Mouse (Mus musculus) thymus, adult 2 months (tissue): ENCODE data around the gene Pigm.

Experiments
- CTCF ChIP-seq: fragments of 200-500 bp; IDR thresholded peaks from 2 replicates; pipeline ENCODE4 v1.5.1; 2012; ENCODE audit warnings: mild to moderate bottlenecking, control low read depth, low read length, moderate library complexity, borderline replicate concordance; ENCODE audit not compliant: control insufficient read depth, poor library complexity, insufficient read depth; ENCODE audit errors: extremely low read depth
- POLR2A ChIP-seq: fragments of 200-500 bp; IDR thresholded peaks from 2 replicates; pipeline ENCODE4 v1.6.1; 2012; ENCODE audit warnings: mild to moderate bottlenecking, low read length, control low read depth, moderate library complexity; ENCODE audit not compliant: control insufficient read depth, poor library complexity, insufficient read depth; ENCODE audit errors: extremely low read depth

DNA sequence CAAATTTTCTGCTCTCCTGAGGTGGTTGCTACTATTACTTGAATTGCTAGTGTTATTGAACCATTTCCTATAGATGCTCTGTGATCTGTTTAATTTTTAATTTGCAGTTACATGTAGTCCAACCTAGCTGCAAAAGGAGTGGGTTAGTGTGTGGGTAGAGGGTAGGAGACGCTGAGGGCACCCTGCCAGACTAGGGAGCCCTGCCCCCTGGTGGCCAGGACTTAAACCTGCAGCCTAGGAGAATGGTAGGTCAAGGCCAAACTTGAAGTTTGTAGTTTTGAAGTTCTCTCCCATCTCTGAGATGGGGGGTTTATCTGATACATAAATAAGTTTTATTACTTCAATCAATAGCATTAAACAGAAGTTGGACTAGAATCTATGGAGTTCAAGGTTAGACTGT is 18.8 kb upstream of the Pigm start:
- TF ChIP-seq CTCF = peak; percentile 90
- no peak for TF ChIP-seq POLR2A
